Mouse (Mus musculus) retina, adult 2 months (tissue): ENCODE data around the gene Dhx32.

Source experiments
- DNase-seq: peaks from one replicate; pipeline ENCODE4 v3.0.0-alpha.2; 2012; ENCODE audit warnings: low read depth, low spot score

Dhx32 gene

DNA sequence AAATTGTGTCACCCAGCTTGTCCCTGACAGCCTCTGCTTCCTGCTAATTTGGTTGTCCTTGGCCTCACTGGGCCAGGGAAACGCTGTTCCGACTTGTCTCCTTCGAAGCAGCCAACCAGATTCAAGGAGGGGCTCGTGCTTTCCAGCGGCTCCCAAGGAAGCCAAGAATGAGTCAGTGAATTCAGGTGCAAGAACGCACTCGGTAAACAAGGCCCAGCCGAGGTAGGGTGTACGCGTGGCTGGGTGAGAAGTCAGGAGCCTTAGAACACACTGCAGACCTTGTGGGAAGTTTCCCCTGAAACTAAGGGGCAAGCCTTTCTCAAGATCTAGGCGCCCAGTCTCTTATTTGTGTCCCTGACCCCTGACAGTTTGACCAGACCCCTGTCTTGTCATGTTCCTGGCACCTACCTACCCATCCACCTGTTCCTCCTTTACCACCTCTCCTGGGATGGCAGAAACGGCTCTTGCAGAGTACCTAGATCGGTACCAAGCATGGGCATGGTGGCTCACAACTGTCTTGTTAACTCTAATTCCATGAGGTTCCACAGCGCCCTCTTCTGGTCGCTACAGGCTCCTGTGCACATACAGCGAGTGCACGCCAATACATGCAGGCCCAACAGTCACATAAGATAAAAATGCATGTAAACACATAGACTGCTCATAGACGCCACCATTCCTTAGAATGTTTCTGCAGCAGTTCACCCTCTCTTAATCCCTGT is at the start of gene Dhx32:
Dhx32 (minus strand) TSS at position 10 of the 719 bp plus-strand sequence.
- no peak for DNase-seq

DNA sequence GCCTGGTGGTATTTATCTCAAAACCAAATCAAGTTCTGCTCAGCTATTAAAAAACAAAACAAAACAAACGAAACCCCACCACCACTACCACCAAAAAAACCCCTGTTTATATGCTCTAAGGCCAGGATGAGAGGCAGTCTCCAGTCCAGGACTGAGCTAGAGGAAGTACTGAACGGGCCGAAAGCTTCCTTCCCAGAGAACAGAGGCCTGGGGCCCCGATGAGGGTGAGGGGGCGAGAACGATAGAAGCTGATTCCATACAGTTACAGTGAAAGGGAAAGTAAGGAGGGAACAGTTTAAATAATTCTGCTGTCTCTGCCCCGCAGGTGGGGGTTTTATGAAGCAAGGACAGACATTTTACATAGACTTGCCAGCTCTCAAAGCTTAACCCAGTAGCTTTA is 47.1 kb upstream of the Dhx32 start:
- no peak for DNase-seq

DNA sequence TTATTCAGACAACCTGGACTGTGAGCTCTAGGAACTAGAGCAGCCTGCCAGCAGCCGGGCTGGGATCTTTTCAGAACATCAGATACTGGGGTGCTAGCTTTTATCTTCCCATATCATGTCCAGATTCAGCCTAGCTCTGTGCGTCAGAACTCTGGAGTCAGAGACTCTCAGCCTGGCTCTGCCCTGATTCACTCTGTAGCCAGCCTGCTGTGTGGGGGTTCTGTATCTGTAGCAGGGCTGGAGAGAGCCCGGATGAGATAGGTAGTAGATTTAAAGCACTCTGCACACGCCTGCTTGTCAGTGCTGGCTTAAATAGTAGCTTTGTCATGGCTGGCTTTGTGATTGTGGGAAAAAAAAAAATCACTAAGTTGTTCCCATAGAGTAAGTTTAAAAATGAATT is 46.0 kb upstream of the Dhx32 start:
- no peak for DNase-seq

GRCm38 (mm10) chr7:133824579-133824978 is 42.1 kb upstream of the Dhx32 start:
- no peak for DNase-seq

GRCm38 (mm10) chr7:133823751-133824150 is 41.2 kb upstream of the Dhx32 start:
- DNase-seq: no peak

DNA sequence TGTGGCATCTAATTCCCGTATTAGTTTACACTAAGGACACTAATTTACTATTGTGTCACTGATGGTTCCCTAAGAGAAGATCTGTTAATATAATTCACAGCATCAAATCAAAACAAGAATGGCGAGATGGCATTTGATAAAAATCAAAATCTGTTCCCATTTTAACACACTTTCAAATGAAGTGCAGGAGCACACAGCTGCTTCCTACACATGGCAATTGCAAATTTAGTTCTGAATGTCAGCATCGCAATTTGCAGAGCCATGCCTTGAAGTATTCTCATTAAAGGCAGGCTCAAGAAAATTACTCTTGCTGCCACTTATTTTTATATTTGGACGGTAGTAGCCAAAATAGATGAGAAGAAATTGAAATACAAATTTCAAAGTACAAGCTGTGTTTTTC is 30.8 kb upstream of the Dhx32 start:
- no peak for DNase-seq

- no peak for DNase-seq
Measured at GRCm38 (mm10) chr7:133812927-133813326, 30.4 kb upstream of the Dhx32 start.

DNA sequence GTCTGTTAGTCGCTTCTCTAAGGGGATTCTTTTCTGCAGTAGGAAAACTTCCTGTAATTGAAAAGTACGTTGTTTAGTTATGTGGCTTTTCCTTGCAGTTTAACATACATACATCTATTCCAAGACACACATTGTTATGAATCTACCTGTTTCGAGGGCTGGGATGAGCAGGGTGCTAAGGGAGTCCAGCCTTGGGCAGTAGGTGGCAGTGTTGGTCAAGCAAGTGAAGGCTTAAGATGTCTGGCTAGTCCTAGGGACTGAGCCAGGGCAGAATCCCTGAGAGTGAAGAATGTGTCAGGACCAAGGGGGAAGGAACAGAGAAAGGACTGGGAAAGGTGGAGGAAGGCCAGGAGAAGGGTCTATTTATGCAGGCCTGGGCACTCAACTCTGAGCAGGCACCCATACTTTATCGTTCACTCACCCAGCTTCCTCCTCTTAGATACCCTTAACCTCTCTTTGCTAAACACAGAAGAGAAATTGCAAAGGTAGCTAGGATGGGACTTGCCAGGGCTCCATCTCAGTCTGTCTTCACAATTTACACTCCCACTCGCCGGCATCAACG is 23.2 kb upstream of the Dhx32 start:
- peak; percentile 46 for DNase-seq

- no peak for DNase-seq
Measured at GRCm38 (mm10) chr7:133801823-133802222, 19.3 kb upstream of the Dhx32 start.

DNA sequence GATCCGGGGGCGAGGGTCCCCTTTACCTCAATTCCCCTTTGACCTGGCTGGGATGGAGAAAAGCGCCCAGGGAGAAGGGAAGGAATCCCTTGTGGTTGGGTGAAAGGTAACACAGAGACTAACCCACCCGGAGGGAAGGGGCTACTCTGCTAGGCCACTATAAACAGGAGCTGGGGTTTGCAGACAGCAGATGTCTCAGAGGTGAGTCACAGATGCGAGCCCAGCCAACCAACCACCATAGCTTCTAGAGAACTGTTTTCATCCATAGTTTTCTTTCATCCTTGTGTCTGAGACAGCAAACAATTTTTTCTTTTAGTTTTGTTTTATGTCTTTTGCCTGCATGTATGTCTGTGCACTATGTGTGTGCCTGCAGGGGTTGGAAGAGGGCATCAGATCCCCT is 17.4 kb upstream of the Dhx32 start:
- DNase-seq: no peak

GRCm38 (mm10) chr7:133794720-133795119 is 12.2 kb upstream of the Dhx32 start:
- DNase-seq: no peak

DNA sequence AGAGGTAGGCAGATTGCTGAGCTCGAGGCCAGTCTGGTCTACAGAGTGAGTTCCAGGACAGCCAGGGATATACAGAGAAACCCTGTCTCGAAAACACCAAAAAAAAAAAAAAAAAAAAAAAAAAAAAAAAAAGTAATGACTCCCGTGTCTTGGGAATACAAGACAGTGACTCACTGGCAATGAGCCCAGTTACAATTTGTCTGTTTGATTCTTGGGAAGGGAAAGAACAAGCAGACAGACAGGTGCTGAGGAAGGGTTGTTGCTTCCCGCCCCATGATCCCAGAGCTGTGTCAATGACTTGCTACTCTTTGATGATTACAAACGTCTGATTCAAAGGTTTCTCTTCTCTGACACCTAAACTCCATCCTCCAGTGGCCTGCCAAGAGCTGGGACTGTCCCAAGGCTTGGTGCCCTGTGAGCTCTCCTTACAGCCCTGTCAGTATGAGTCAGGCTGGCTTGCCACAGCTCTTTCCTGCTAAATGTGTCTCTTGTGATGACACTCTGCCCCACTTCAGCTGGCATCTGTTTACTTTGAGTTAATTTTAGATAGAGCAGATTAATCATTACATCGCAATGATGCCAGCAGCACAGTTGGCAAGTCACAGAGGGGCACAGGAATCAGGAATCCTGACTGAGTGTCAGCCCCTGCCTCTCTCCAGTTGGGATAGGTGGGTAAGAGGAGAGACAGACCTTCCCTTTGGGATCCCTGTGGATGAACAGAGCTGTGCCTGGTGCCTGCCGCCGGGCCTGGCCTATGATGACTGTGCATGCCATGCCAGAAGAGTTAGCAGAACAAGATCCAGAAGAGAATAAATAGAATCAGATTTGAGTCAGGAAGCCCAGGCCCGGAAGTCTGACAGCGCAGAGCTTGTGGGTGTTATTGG is 11.0 kb upstream of the Dhx32 start:
- DNase-seq: no peak

DNA sequence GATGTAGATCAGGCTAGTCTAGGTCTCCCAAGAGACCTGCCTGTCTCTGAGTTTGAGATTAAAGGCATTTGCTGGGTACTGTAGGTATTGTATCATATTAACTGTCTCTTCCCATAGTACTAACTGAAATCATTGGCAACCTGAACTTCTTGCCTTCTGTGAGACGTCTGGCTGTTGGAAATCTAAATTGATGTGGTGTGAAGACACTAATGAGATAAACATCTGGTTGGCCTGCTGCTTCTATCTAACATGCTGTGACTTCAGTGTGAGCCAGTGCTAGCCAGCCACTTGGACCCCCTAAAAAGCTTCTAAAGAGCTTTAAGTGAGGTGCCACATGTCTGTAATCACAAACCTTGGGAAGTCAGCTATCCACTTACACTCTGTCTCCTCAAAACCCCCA is 10.2 kb upstream of the Dhx32 start:
- no peak for DNase-seq

GRCm38 (mm10) chr7:133790608-133791229 is 8.2 kb upstream of the Dhx32 start:
- DNase-seq: no peak

DNA sequence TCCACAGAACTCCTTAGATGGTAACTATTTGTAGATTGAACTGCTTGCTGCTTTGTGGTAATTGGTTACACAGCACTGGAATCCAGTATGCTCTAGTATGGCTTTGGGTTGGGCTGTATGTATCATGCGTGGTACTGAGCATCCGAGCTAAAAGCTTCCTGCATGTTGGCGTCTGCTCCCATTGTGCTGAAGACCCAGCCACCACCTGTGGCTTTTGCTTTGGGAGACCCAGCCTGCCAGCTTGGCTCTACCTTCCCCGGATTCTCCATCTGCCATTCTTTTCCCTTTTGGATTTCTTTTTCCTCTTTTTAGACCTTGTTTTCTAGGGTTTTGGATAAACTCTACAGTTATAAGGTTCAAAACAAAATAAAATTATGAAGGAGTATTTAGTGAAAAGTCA is 7.6 kb upstream of the Dhx32 start:
- DNase-seq: no peak

DNA sequence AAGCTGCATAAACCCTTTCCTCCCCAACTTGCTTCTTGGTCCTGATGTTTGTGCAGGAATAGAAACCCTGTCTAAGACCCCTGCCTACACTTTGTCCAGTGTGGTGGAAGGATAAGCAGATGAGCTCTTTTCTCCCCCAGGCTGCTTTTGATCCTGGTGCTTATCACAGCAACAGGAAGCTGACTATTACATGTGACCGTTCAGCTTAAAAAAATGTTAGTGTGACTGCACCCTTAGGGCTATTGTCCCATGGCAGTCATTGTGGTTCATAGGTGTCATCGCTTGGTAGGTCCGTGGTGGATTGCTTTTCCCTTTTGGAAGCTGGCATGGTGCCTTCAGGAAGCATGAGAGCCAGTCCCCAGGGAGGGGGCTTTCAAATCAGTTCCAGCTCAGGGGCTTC is 5.6 kb upstream of the Dhx32 start:
- DNase-seq: no peak

GRCm38 (mm10) chr7:133787571-133787970 is 5.0 kb upstream of the Dhx32 start:
- no peak for DNase-seq

DNA sequence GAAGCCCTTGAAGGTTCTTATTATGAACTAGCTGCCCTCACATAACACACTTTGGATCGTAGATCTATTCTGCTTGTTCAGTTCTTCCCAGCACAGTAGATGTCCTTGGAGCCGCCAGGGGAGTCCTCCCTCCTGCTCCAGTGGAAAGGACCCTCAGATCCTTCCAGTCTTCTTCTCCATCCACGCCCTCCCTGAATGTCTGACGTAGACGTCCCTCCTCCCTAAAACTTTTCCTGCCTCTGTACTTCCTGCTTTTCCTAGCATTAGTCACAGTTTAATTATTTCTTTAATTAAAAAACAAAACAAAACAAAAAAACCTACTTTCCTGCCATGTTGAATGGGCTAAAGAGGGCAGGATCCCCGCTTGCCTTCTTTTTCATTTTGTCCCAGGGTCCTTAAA is 535 bp downstream of the Dhx32 start:
- DNase-seq: no peak

- DNase-seq: no peak
Measured at GRCm38 (mm10) chr7:133781583-133781982, 943 bp downstream of the Dhx32 start.

- DNase-seq: peak; percentile 70
Measured at GRCm38 (mm10) chr7:133776626-133776996, 5.9 kb downstream of the Dhx32 start, which contains the start of gene Fank1. Gene Fank1 (plus strand): TSS chr7:133776861.

- no peak for DNase-seq
Measured at GRCm38 (mm10) chr7:133775796-133776625, 6.5 kb downstream of the Dhx32 start.
